Mouse (Mus musculus) myocyte (in vitro differentiated cells): ENCODE results near the gene Gm20716. TPM values are rescaled to one million over a fixed set of nuclear protein-coding genes. Genes with fewer than 3 reads are reported as not detected.

Experiments
- H3K27me3 ChIP-seq: one replicate; pipeline ENCODE4 v1.6.1; 2011; ENCODE audit not compliant: control insufficient read depth, insufficient read depth, insufficient read length
- H3K36me3 ChIP-seq: one replicate; pipeline ENCODE4 v1.6.1; 2011; ENCODE audit not compliant: control insufficient read depth, insufficient read depth
- H3K4me2 ChIP-seq: one replicate; pipeline ENCODE4 v1.6.1; 2011; ENCODE audit warnings: low read depth, control low read depth
- H3K4me3 ChIP-seq: one replicate; pipeline ENCODE4 v1.5.1; 2011; ENCODE audit warnings: mild to moderate bottlenecking, control low read depth, moderate library complexity
- H3K79me2 ChIP-seq: one replicate; pipeline ENCODE4 v1.6.1; 2011; ENCODE audit not compliant: control insufficient read depth, insufficient read depth
- H3ac ChIP-seq: one replicate; pipeline ENCODE4 v1.6.1; 2011; ENCODE audit not compliant: control insufficient read depth, insufficient read length
- CEBPB ChIP-seq: IDR thresholded peaks from 2 replicates; pipeline ENCODE4 v1.6.1; 2011; ENCODE audit warnings: mild to moderate bottlenecking, moderate library complexity; ENCODE audit not compliant: poor library complexity, insufficient read depth, severe bottlenecking
- E2F4 ChIP-seq: IDR thresholded peaks from one replicate; pipeline ENCODE4 v1.6.1; 2011; ENCODE audit warnings: mild to moderate bottlenecking, control low read depth, moderate library complexity; ENCODE audit not compliant: insufficient read depth
- MAX ChIP-seq: IDR thresholded peaks from one replicate; pipeline ENCODE4 v1.6.1; 2011; ENCODE audit warnings: low read depth, mild to moderate bottlenecking, control low read depth
- MYOD1 ChIP-seq, 3 experiments: IDR thresholded peaks; one replicate each; pipeline ENCODE4 v1.6.1; 2011; ENCODE audit warnings: control low read depth in 2 of 3, low read depth in 2 of 3, mild to moderate bottlenecking in 2 of 3, moderate library complexity in 1 of 3; ENCODE audit not compliant: insufficient read length in 2 of 3, control insufficient read depth in 1 of 3
- MYOG ChIP-seq, 3 experiments: IDR thresholded peaks; one replicate each; pipeline ENCODE4 v1.6.1; 2011; ENCODE audit warnings: control low read depth in 2 of 3, low read depth in 2 of 3, mild to moderate bottlenecking in 2 of 3; ENCODE audit not compliant: insufficient read length in 2 of 3, control insufficient read depth in 1 of 3, insufficient read depth in 1 of 3
- POLR2A ChIP-seq: IDR thresholded peaks from one replicate; pipeline ENCODE4 v1.6.1; 2011; ENCODE audit warnings: low read depth, mild to moderate bottlenecking, control low read depth, moderate library complexity; ENCODE audit not compliant: insufficient read length
- POLR2AphosphoS2 ChIP-seq: IDR thresholded peaks from one replicate; pipeline ENCODE4 v1.6.1; 2011; ENCODE audit warnings: low read depth, control low read depth; ENCODE audit not compliant: insufficient read length
- REST ChIP-seq: IDR thresholded peaks from one replicate; pipeline ENCODE4 v1.6.1; 2011; ENCODE audit warnings: mild to moderate bottlenecking, control low read depth, moderate library complexity; ENCODE audit not compliant: insufficient read depth, insufficient read length
- SRF ChIP-seq: IDR thresholded peaks from one replicate; pipeline ENCODE4 v1.6.1; 2011; ENCODE audit warnings: low read depth; ENCODE audit not compliant: control insufficient read depth, insufficient read length
- TCF12 ChIP-seq: IDR thresholded peaks from one replicate; pipeline ENCODE4 v1.6.1; 2011; ENCODE audit warnings: mild to moderate bottlenecking, control low read depth; ENCODE audit not compliant: poor library complexity, insufficient read depth, severe bottlenecking
- TCF3 ChIP-seq: IDR thresholded peaks from one replicate; pipeline ENCODE4 v1.6.1; 2011; ENCODE audit warnings: low read depth, control low read depth; ENCODE audit not compliant: insufficient read length
- USF1 ChIP-seq: IDR thresholded peaks from one replicate; pipeline ENCODE4 v1.6.1; 2011; ENCODE audit warnings: low read depth, mild to moderate bottlenecking, control low read depth, moderate library complexity
- polyA plus RNA-seq: library from polyadenylated mRNA; unstranded; fragments of >200 nt; fragmentation: generic; extraction: Trizol; gene quantifications from one replicate; pipeline ENCODE4 v1.2.1, GENCODE M21; 2012; ENCODE audit warnings: missing spikeins

Gm20716 gene
- polyA plus RNA-seq, 1 experiment = 24.4 TPM

DNA sequence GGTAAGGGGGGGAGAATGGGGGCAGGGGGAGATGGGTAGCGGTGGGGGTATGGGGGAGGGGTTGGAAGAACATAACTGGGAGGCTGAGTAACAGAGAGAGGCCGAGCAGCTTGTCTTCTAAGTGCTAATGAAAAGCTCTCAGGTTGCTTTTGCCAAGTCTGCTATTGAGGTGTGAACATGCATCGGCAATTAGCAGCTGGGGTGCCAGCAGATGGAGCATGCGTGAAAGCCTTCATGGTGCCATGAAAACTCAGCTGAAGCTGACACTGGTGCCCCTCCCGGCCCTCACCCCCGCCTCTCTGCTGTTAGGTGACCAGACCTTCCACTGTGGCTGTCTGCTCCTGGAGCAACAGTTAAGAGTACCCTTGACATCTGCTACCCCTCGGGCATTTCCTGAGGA is 23.7 kb upstream of the Gm20716 start:
- no peak overlapping the region for H3K4me2 ChIP-seq
- no peak for TF ChIP-seq TCF3
- H3ac ChIP-seq = no peak overlapping the region
- no peaks in the 10 kb centered on the region for H3K36me3 ChIP-seq
- H3K79me2 ChIP-seq = no peaks in the 10 kb centered on the region
- no peak overlapping the region for H3K4me3 ChIP-seq
- peaks cover 27% of the 10 kb centered on the region for H3K27me3 ChIP-seq

DNA sequence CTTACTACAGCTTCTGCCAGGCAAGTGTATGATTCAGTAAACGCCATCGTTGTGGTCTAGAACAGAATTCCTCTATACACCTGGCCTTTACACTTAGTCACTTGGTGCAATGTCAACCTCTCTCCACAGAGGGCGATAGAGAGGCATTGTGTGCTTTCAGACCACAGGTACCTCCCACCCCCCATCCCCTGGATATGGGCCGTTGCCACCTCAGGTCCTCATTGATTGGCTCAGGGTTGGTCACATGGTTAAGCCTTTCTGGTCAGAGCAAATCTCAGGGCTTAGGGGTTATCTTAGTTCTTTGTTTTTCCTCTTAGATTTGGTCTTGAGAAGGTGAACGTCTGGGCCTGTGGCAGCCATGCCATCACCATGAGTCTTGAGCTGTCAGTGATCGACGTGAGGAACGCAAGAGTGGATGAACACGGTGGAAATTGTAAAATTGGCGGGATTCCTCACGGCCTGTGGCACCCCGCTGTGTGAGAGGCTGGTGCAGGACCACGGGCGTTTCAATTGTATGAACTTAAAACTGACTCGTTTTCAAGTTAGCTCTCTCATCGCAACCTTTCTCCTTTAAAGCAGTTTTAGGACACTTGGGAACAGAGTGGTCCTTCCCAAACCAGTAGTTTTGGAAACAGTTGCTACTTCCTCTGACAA is 22.6 kb upstream of the Gm20716 start:
- Histone ChIP-seq H3K36me3 (no peaks in the 10 kb centered on the region), H3K4me2 (no peak overlapping the region), H3ac (no peak overlapping the region), H3K4me3 (no peak overlapping the region), H3K27me3 (peaks cover 25% of the 10 kb centered on the region), H3K79me2 (no peaks in the 10 kb centered on the region)
- TF ChIP-seq MYOG (IDR thresholded peaks at IDR 0.05; ENCODE audit: control insufficient read depth in 1 of 3, insufficient read depth in 1 of 3, insufficient read length in 2 of 3, low read depth in 2 of 3) (no peak), MAX (no peak), TCF12 (no peak), POLR2AphosphoS2 (no peak), E2F4 (no peak)

DNA sequence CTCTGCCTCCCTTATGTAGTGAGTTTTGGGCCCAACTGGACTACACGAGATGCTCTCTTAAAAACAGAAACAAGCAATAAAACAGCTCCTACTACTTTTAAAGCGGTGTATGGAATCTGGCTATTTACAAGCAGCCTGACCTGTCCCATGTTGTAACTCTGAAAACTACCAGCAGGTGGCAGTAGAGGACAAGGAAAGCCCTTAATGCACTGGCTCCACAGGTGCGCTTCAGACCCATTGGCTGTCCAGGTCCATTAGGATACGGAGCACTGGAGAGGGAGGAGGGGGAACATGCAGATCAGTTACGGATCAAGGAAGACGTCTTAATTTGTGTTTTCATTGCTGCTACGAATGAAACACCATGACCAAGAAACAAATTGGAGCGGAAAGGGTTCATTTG is 20.1 kb upstream of the Gm20716 start:
- no peak overlapping the region for H3K4me2 ChIP-seq
- H3K27me3 ChIP-seq = peaks cover 37% of the 10 kb centered on the region
- no peak overlapping the region for H3ac ChIP-seq
- H3K79me2 ChIP-seq = no peaks in the 10 kb centered on the region
- no peaks in the 10 kb centered on the region for H3K36me3 ChIP-seq
- TF ChIP-seq MYOD1 (IDR thresholded peaks at IDR 0.05; ENCODE audit: control insufficient read depth in 1 of 3, insufficient read length in 2 of 3, low read depth in 2 of 3) (no peak), MAX (no peak), MYOG (IDR thresholded peaks at IDR 0.05; ENCODE audit: control insufficient read depth in 1 of 3, insufficient read depth in 1 of 3, insufficient read length in 2 of 3, low read depth in 2 of 3) (no peak), TCF12 (no peak), CEBPB (no peak), POLR2AphosphoS2 (no peak), E2F4 (no peak), TCF3 (no peak), SRF (no peak), POLR2A (no peak)
- no peak overlapping the region for H3K4me3 ChIP-seq

DNA sequence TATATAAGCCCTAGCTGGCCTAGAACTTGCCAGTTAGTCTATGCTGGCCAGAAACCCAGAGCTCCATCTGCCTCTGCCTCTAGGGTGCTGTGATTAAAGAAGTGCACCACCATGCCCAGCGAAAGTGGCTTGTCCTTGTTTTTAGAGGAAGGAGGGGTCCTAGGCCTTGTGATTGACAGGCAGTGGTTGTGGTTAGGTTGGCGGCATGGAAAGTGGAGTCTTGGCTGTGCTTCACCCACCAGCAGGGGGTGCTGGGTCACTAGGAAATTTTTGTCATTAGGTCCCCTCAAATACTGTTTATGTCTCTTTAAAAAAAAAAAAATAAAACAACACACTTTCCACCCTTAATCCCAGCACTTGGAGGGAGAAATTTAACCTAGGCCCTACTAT is 18.7 kb upstream of the Gm20716 start:
- Histone ChIP-seq H3K4me3 (no peak overlapping the region), H3K36me3 (no peaks in the 10 kb centered on the region), H3K27me3 (peaks cover 33% of the 10 kb centered on the region), H3ac (no peak overlapping the region), H3K79me2 (no peaks in the 10 kb centered on the region), H3K4me2 (no peak overlapping the region)
- TF ChIP-seq POLR2AphosphoS2 (no peak), REST (no peak), MYOG (IDR thresholded peaks at IDR 0.05; ENCODE audit: control insufficient read depth in 1 of 3, insufficient read depth in 1 of 3, insufficient read length in 2 of 3, low read depth in 2 of 3) (no peak), USF1 (no peak), CEBPB (no peak), MAX (no peak), E2F4 (no peak), POLR2A (no peak), TCF12 (no peak), MYOD1 (IDR thresholded peaks at IDR 0.05; ENCODE audit: control insufficient read depth in 1 of 3, insufficient read length in 2 of 3, low read depth in 2 of 3) (no peak), SRF (no peak), TCF3 (no peak)

DNA sequence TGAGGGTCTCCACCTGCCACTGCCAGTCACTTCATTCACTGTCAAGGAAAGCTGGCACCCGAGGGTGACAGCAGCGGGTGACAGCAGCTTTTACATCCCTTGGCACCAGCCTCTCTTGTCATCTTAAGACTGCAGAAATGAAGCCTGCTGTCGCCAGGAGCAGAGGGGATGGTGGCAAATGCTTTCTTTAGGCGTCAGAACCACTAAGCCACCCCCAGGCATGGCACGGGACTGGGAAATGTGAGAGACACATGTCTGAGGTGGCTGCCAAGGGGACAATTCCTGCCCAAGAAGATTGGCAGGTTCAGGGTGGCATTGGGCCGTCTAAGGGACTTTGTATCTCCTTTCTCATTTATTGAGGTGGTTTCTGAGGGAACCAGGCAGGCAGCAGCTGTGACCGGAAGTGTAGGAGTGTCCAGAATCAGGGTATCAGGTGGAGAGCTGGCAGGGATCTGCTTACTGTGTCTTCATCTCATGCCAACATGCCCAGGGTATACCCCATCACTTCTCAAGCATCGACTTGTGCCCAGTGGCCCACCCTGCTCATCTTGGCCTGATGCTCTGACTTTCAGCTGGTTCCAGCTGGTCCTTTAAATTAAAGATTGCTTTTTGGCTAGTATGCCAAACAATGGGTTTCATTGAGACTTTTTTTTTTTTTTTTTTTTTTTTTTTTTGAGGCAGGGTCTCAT is 18.1 kb upstream of the Gm20716 start:
- TF ChIP-seq TCF12 (no peak), POLR2AphosphoS2 (no peak), MAX (no peak), POLR2A (no peak), E2F4 (no peak), CEBPB (no peak), USF1 (no peak), MYOD1 (IDR thresholded peaks at IDR 0.05; ENCODE audit: control insufficient read depth in 1 of 3, insufficient read length in 2 of 3, low read depth in 2 of 3) (no peak), SRF (no peak), MYOG (IDR thresholded peaks at IDR 0.05; ENCODE audit: control insufficient read depth in 1 of 3, insufficient read depth in 1 of 3, insufficient read length in 2 of 3, low read depth in 2 of 3) (no peak), REST (no peak), TCF3 (no peak)
- Histone ChIP-seq H3ac (no peak overlapping the region), H3K27me3 (peaks cover 30% of the 10 kb centered on the region), H3K4me2 (no peak overlapping the region), H3K79me2 (no peaks in the 10 kb centered on the region), H3K36me3 (no peaks in the 10 kb centered on the region), H3K4me3 (no peak overlapping the region)
